Comparison of ENCODE assay signal across 9 mouse cellular contexts in genomic region chr3:9573581-9573980, GRCm38 (mm10). TPM values are rescaled to one million over a fixed set of nuclear protein-coding genes. Genes with fewer than 3 reads are reported as not detected.
A peak's percentile ranks its signal among the peaks of the same experiment; 100 is the strongest.
DNase-seq lines count a peak whose midpoint lies in the region; ATAC-seq lines count a peak whose summit lies in the region.
"Had no signal": no experiment of that assay in that cellular context is flagged by ENCODE, and none has a peak within 500 bp of the region (broad histone marks: within the 10 kb centered on the region; RNA-seq: fewer than 3 reads in every experiment).

No protein-coding gene starts in this region.

- H3K9ac ChIP-seq in forebrain, embryonic 12.5 days, result no peak overlapping the region

- H3K27me3 ChIP-seq in forebrain, embryonic 12.5 days, result no peaks in the 10 kb centered on the region

- no peaks in the 10 kb centered on the region for H3K36me3 ChIP-seq in forebrain, embryonic 12.5 days (replicated peaks)

- no peak overlapping the region for H3K4me2 ChIP-seq in forebrain, embryonic 12.5 days

- no peak for ATAC-seq in forebrain, embryonic 12.5 days (ENCODE audit: low FRiP score)
- ATAC-seq in CD4-positive, CD25-positive, alpha-beta regulatory T cell, adult 4 months, result no peak

- peaks cover 23% of the 10 kb centered on the region for H3K4me1 ChIP-seq in forebrain, embryonic 12.5 days

- H3K9me3 ChIP-seq in forebrain, embryonic 12.5 days, result no peaks in the 10 kb centered on the region

- DNase-seq in right cerebral cortex, adult 2 months (ENCODE audit: low spot score in 2 of 2), result peak; percentile 13 to 16
- no peak for DNase-seq in right cerebral cortex, postnatal 4 days
- DNase-seq in heart, adult 8-10 months (ENCODE audit: low spot score), result peak; percentile 79
- peak; percentile 72 to 86 for DNase-seq in kidney, postnatal 25 days
- peak; percentile 82 for DNase-seq in lung, postnatal 36 days
- DNase-seq in natural killer cell, adult 2 months (ENCODE audit: low spot score in 2 of 2), result no peak

- H3K27ac ChIP-seq in forebrain, embryonic 12.5 days, result no peak overlapping the region
- H3K27ac ChIP-seq: layer of hippocampus, adult 2 months had no signal

- H3K4me3 ChIP-seq in forebrain, embryonic 12.5 days (replicated peaks), result no peak overlapping the region
- H3K4me3 ChIP-seq: layer of hippocampus, adult 2 months had no signal

- 65% methylated on average over 6 of the region's 6 CpGs for WGBS in forebrain, embryonic 12.5 days

RNA-seq across cellular contexts. Expression of gene Zfp704, which starts 36.3 kb away (rescaled TPM):
- total RNA-seq in heart, adult 8-10 months (2022), result 10 to 100 TPM; 15.6 to 18.2 (median 16.6) TPM
- 9.2 and 10.0 TPM in 2 replicates for polyA plus RNA-seq in forebrain, embryonic 12.5 days (2016; fragmentation: Nextera tagmentation; extraction: Ambion mirVana)
- polyA plus RNA-seq in CD4-positive, CD25-positive, alpha-beta regulatory T cell, adult 4 months (2017; shearing (Covaris generic)), result 1 to 10 TPM in 1 of 2 experiments, under 1 TPM in 1; 0.73 to 1.4 TPM

Comparison
In these comparisons a context has a peak if more than half of its experiments do, and no peak if none do; other contexts are left out.
1. DNase-seq: peak in right cerebral cortex, adult 2 months (2 of 2), heart, adult 8-10 months (single experiment), kidney, postnatal 25 days (2 of 2) and lung, postnatal 36 days (single experiment); none in right cerebral cortex, postnatal 4 days (single experiment) and natural killer cell, adult 2 months (0 of 2).